Mouse (Mus musculus): ENCODE measurements around the gene Atxn7l3.
"Not testable (repeated sequence)": the region's sequence is repeated elsewhere in the genome, so short reads cannot be mapped to it uniquely, and the experiment has no call there.

Gene Atxn7l3

DNA sequence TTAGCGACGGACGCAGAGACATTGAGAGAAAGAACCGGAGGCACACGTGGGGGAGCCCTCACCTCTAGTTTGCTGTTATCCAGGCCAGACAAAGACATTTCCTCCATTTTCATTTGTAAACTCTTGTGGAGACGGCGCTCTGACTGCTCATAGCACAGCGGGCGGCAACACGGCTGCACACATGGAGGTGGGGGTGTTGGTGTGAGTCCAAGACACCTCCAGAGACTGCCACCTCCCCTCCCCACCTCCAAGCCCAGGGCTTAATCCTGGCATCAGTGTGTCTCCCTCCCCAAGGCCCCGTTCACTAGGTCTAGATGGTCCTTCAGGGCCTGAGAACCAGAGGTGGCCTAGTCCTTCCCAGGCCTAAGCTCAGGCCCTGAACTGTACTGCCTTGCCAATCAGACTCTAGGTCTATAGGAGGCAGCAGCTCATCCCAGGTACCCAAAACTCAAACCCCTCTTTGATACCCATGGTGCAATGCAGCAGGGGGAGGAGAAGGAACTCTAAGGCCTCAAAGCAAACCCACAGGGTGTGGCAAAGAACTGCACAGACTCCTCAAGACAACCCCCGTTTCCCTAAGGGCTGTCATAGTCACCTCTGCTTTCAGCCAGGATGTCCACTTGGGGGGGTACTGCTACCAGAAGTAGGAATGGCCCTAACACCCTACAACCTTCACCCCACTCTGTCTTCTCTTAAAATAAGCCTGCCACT, 1.4 kb downstream of the Atxn7l3 start:
- no peak for DNase-seq

DNA sequence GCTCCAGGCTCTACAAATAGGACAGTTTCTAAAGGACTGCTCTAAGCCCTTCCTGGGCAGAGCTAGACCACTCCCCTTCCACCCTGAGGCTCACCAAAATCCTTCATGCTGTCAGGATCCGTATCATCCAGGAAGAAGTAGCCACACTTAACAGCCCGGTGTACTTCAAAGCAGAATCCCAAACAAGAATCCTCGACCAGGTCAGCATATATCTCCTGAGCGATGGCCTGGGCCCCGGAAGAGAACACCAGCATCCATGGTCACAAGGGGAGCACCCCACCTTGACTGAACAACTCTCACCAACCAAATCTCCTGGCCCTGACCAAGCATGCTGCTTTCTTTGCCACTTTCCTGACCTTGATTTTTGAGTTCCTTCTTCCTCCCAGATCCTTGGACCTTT, 2.0 kb downstream of the Atxn7l3 start:
- no peak for DNase-seq

DNA sequence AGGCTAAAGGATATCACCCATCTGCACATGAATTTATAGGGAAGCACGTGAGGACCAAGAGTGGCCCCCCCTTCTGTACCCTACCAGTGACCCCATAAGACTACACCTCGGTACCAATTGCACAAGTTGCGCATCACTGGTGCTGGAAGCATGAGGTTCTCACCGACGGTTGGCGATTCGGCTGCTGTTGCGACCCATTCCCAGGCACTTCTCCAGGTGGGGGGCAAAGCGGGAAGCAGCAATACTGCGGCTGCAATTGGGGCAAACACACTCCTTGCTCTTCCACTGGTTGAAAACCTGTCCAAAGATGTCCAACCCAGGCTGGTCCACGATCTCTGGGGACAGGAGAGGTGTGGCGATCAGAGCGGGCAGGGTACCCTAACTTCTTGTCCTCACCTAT, 2.5 kb downstream of the Atxn7l3 start:
- DNase-seq = no peak

DNA sequence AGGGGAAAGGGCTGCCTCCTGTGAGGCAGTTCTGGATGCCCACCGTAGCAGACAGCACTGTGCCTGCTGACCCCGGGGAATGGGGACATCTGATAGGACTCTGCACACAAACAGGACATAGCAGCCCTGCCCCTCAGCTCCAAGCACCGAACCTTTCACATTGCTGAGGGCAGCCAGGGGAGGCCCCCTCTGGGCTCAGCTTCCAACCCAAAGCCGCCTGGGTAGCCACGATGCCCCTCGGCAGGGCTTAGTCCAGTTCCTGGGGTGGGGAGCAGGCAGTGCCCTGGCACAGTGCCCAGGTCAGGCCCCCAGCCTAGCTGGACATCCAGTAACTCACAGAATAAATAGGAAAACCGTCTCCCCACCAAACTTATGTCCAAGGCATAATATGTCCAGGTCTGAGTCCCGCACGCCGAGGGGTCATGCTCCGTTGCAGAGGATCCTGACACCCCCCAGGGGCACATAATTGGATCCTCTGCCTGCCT, 5.3 kb downstream of the Atxn7l3 start:
- no peak for DNase-seq

DNA sequence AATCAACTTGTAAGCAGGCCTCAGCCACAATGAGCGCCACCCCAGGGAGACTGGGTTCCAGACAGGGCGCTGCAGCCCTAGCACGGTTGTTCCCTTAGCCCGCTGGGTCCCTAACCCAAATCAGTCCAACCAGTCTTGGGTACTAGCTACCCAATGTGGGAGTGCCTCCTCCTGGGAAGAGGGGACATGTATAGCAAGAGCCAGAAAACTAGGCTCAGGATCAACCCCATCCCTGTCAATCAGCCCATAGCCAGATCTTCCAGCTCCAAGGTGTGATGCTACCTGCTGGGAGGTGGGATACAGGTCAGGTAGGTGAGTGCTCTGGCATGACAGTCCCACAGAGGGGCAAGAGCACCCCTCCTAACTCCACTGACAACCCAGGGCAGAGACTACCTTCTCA, 6.3 kb downstream of the Atxn7l3 start:
- DNase-seq = no peak

DNA sequence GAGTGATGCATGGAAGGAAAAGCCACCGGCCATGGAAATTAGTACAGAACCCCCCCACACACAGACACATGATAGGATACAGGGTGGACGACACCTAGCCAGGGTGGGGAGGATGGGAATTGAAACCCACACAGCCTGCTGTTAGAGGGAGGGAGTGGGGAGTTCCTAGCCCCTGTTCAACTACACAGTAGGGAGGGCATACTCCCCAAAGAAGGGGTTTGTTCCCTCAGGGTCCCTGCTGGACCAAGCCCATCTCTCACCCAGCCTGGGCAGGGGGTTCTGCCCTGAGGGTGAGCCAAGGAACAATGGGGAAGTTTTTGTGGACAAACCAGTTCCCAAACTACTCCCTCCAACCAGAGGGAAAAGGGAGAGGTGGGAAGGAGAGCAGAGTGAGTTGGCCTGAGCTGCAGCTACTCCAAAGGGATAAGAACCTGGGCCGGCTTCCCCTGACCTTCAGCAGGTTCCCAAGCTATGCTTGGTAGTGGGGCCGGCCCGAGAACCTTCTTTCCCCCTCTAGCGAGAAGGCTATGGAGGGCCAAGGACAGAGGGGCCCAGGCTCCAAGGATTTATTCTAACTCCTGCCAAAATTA, 6.8 kb downstream of the Atxn7l3 start:
- DNase-seq = no peak

DNA sequence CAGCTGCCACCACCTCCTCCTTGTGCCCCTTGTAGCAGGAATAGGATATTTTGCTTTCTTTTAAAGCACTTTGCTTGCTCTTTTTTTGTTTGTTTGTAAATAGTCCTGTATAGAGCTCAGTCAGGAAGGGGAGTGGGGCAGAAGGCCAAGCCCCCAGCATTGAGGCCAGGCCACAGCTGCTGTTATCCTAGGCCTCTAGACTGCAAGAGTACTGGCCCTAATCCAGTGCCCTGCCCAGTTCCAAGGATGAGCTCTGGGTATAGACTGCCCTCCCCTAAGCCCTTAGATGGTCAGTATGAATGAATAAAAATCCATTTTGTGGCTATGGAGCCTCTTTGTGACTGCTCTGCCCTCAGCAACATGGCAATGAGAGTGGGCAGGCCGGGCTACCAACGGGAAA, 7.5 kb downstream of the Atxn7l3 start:
- no peak for DNase-seq

DNA sequence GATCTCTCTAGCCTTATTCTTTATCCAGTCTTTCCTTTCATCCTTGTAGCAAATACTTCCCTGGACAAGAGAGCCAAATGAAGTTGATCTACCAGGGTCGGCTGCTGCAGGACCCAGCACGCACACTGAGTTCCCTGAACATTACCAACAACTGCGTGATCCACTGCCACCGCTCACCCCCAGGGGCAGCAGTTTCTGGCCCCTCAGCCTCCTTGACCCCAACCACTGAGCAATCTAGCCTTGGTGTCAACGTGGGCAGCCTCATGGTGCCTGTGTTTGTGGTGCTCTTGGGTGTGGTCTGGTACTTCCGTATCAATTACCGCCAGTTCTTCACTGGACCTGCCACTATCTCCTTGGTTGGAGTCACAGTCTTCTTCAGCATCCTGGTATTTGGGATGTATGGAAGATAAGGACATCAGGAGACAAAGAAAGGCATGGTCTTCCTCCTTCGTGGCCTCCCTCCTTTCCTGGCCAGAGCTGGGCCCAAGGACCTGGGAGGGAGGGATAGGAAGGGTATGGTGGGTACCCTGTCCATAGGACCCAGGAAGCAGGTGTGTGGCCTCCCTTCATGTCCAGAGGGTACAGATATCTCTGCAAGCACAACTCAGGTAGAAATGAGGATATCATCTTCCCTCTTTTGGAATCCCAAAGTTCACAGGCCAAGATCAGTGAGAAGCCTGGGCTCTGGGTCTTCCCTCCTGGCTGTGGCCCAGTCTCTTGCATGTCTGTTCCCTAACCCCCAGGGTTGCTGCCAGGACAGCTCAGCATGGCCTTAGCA, 8.2 kb downstream of the Atxn7l3 start:
- DNase-seq = no peak

DNA sequence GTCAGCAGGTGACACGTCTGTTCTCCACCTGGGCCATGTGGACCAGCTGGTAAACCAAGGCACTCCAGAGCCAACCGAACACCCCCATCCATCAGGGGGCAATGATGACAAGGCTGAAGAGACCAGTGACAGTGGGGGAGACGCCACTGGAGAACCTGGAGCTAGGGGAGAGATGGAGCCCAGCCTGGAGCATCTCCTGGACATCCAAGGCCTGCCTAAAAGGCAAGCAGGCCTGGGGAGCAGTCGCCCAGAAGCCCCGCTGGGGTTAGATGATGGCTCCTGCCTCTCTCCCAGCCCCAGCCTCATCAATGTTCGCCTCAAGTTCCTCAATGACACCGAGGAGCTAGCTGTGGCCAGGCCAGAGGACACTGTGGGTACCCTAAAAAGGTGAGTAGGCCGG, 8.9 kb downstream of the Atxn7l3 start:
- DNase-seq = no peak

DNA sequence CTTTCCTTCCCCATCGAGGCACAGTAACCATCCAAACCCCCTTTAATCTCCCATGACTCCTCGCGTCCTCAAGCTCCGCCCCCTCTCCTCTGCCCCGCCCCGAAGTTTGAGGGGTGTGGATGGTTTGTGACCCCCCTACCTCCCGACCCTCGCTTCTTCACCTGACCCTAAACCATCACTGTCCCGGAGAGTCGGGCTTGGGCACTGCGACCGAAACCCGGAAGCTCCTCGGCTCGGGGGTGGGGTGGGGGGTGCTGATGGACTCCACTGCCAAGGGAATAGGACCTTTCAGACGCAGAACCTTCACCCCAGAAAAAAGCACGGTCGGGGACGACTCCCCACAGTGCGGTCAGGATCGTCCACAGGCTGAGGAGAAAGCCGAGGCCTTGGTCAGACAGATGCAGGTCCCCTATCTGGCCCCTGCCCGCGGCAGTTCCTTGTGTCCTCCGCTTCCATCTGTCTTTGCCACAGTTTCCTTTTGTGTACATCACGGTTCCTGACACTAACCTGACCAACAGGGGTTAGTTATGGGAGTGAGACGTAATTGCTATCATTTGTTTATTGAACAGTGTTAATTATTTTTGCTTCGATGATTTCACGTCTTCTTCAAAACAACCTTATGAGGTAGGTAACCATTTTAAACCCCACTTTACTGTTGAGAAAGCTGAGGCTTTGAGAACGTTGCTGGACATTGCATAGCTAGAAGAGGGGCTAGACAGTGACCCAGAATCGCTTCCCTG, 11.2 kb downstream of the Atxn7l3 start:
- DNase-seq = no peak

DNA sequence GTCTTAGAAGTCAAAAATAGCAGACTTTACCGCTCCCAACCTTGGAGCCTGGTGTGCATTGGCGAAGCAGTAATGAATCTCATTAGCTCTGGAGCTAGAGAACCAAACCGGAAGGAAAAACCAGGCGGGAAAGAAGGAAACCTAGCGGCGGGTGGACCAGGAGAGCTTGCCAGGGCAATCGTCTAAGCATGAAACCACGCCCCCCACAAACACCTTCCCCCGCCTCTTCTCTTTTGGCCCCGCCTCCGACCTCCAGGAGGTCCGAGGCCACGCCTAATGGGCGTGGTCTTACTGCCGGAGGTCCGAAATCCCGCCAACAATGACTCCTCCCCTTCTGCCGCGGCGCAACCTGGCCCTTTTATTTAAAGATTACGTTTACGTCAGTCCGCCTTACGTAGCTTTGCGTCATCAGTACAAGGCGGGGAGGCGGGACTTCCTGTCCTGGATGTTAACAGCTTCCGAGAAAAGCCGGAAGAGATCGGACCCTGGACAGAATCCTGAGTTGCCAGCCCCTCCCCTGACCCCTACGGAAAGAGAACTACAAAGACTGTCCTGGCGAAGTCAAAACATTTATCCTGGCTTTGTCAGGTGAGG, 11.8 kb downstream of the Atxn7l3 start, which contains the start of gene Tmub2:
Gene Tmub2 (plus strand): TSS at position 431 of the 594 bp plus-strand sequence.
- peak; percentile 98 for DNase-seq

DNA sequence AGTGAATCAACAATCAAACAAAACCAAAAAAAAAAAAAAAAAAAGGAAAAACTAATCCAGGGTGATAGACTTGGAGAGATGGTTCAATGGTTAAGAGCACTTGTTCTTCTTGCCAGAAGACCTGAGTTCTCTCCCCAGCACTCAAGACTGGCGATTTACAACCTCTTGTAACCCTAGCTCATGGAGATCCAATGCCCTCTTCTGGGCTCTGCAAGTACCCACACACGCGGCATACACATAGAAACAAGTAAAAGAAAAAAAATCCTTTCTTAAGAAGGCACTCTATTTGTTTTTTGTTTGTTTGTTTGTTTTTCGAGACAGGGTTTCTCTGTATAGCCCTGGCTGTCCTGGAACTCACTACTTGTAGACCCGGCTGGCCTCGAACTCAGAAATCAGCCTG, 12.5 kb downstream of the Atxn7l3 start:
- DNase-seq = no peak

DNA sequence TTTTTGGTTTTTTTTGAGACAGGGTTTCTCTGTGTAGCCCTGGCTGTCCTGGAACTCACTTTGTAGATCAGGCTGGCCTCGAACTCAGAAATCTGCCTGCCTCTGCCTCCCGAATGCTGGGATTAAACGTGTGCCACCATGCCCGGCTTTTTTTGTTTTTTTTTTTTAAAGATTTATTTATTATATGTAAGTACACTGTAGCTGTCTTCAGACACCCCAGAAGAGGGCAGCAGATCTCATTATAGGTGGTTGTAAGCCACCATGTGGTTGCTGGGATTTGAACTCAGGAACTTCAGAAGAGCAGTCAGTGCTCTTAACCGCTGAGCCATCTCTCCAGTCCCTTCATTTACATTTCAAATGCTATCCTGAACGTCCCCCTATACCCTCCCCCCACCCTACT, 16.2 kb downstream of the Atxn7l3 start:
- DNase-seq = not testable (repeated sequence)

DNA sequence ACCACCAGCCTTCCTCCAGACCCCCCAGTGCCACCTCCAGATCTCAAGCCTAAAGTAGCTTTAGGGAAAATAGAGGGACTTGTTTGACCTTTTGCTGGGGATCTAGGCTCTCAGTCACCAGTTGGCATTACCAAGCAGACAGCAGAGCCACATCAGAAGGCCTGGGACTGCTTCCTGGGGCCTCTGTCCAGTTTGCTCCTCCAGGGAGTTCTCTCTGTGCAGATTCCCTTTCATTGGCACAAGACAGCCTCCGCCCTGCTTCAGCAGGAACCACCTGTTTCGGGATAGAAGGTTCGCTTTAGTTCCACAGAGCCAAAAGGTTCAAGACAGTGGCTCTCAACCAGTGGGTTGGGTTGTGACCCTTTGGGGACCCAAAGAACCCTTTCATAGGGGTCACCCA, 16.8 kb downstream of the Atxn7l3 start:
- no peak for DNase-seq

DNA sequence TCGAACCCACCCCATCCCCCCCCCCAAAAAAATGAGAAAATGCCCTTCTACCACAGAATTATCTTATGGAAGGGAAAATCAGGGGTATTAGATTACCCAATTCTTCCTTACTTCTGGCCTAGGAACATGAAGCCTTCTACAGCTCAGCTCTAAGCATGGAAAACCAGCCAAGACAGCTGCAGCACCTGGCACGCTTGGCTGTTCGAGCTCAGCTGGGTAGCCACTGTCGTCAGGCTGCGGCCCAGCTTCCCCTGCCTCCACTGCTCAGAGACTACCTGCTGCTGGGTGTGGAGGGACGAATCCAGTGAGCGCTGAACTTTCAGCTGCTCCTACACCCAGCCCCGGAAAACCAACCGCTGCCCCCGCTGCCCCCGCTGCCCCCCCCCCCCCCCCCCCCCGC, 18.7 kb downstream of the Atxn7l3 start:
- no peak for DNase-seq

DNA sequence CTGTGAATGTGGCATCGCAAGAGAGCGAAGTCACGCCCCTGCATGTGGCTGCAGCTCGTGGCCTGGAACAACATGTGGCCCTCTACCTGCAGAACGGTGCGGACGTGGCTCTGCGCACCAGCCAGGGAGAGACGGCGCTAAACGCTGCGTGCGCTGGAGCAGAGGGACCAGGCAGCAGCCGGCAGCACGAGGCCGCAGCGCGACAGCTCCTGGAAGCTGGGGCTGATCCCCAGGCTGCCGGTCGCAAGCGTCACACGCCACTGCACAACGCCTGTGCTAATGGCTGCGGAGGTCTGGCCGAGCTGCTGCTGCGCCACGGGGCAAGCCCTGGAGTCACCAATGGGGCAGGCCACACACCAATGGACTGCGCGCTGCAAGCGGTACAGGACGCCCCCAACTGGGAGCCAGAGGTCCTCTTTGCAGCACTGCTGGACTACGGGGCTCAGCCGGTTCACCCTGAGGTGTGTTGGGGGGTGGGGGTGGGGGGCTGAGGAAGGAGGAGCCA, 20.0 kb downstream of the Atxn7l3 start:
- DNase-seq = peak; percentile 50

DNA sequence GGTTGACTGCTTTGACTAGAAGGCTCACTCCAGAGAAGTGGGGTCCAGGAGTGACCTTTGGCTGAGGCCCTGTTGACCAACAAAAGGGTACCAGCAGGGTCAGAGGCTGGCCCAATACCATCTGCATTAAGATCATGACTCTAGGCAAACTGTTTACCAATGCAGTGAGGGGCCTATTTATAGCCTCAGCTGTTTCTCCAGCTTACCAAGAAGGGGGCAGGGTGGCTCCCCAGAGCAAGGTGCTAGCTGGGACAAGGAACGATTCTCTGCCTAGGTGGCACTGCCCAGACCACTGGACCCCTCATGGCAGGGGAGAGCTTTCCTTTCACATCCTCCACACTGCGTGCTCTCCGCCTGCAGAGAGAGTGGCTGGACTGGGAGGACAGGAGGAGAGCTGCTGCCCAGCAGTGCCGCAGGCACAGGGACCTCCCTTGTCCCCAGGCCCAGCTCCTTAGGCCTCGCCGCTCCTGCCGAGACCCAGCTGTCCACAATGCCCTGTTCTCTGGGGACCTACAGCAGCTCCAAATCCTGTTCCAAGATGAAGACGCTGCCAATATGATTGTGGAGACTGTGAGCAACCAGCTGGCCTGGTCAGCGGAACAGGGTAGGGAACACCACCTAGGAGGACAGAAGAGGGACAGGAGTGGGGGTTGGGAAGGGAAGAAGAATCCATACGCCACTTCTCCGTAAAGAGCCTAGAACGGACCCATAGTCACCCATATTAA, 27.7 kb downstream of the Atxn7l3 start, which contains the start of gene Asb16:
Gene Asb16 (plus strand): TSS at position 224 of the 725 bp plus-strand sequence.
- no peak for DNase-seq

DNA sequence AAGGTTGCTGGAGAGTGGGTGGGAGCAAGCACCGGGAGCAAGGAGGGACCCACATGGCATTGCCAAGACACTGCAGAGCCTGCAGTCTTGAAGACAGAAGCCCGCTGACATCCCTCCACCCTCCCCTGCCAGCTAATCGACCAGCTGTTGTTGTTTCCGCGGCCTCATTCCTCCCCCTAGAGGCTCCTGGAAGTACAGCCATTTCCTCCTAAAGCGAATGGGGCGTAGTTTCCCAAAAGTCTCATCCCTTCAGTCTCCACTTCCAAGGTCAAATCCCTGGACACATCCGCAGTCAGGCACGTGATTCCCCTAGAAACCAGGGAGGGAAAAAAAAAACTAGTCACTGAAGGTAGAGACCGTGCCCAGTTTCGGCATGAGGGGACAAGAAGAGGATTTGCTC, 29.0 kb downstream of the Atxn7l3 start:
- DNase-seq = peak; percentile 73

DNA sequence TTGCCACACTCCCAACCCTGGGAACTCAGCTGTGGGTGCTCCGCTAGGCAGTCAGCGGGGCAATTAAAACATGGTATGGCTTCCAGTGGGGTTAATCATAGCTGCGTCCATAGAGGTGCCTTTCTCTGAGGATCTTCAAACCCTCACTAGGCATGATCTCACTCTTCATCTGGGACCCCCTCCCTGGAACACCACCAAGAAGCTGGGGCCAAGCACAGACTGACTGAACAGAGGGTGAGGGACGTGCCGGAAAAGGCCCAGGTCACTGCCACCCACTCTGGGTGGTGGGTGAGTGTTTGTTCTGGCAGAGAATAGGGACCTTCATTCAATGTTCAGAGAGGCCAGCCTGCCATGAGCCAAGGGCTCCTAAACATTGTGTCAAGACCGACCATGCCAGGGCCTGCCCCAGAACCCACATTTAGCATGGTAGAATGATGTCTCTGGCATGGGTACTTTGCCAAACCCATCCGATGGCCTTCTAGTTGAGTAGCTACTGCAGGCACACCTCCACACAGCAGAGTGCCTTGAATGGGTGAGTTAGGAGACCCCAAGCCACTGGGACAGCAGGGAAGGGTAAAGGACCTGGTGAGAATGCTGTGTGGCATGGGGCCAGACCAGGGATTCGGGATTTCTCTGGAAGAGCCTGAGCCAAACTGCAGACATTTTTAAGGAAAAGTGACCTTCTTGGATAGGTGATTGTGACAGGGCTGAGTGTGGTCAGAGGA, 29.6 kb downstream of the Atxn7l3 start:
- DNase-seq = no peak

DNA sequence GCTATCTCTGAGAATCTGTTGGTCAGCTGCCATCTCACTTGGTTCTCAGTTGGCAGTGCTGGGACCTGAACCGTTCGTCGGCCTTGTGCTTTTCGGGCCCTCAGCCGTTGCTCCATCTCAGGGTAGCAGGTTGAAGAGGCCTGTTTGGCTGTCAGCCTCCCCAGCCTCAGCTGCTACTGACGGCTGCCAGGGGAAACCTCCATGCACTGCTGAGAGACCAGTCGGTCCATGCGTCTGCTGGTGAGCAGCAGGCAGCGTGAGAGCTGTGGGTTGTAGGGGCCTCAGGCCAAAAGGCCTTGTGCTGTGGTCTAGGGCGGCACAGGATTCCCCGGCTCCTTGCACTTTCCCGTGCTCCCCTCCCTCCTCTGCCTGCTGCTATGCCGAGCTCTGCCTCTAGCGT, 30.6 kb downstream of the Atxn7l3 start:
- DNase-seq = no peak

DNA sequence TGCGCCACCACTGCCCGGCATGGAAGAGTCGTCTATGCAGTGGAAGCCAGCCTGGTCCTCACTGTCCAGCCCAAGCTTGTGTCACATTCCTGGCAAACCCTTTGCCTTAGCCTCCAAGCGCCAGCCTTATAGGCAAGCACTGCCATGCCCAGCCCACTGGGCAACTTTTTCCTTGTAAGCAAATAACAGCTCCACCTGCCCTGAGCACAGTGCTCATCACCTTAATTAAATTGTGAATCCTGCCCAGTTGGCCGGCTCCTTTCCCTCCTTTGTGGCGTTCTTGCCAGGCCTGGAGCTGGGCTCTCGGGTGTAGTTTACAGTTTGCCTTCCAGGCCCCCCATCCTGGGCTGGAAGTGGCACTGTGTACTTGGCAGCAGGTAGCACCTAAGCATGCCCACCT, 33.2 kb downstream of the Atxn7l3 start:
- peak; percentile 6 for DNase-seq

Data from kidney, adult 18-20 months (tissue).